Mouse (Mus musculus) neural tube, embryonic 13.5 days (tissue): ENCODE data around the gene Prnd. TPM values are rescaled to one million over a fixed set of nuclear protein-coding genes. Genes with fewer than 3 reads are reported as not detected.

Experiments used
- ATAC-seq: fragments of 200-750 bp; cut with Nextera tagmentation; 2 replicates; pipeline ENCODE4 v1.8.0; 2017; ENCODE audit warnings: low read depth, mild to moderate bottlenecking, moderate TSS enrichment, moderate library complexity
- H3K27ac ChIP-seq: fragments of 300-500 bp; sonication (generic); replicated peaks from 2 replicates; pipeline ENCODE4 v1.5.1; 2015; ENCODE audit warnings: moderate library complexity, mild to moderate bottlenecking, inconsistent platforms
- H3K27me3 ChIP-seq: fragments of 300-500 bp; sonication (generic); 2 replicates; pipeline ENCODE4 v1.6.1; 2015; ENCODE audit warnings: mild to moderate bottlenecking, inconsistent platforms
- H3K36me3 ChIP-seq: fragments of 300-500 bp; sonication (generic); 2 replicates; pipeline ENCODE4 v1.6.1; 2015; ENCODE audit warnings: mild to moderate bottlenecking, inconsistent platforms
- H3K4me1 ChIP-seq: fragments of 300-500 bp; sonication (generic); replicated peaks from 2 replicates; pipeline ENCODE4 v1.6.1; 2015; ENCODE audit warnings: inconsistent platforms
- H3K4me2 ChIP-seq: fragments of 300-500 bp; sonication (generic); 2 replicates; pipeline ENCODE4 v1.6.1; 2015; ENCODE audit warnings: inconsistent platforms, mild to moderate bottlenecking, moderate library complexity
- H3K4me3 ChIP-seq: fragments of 300-500 bp; sonication (generic); 2 replicates; pipeline ENCODE4 v1.5.1; 2015; ENCODE audit warnings: mild to moderate bottlenecking, inconsistent platforms
- H3K9ac ChIP-seq: fragments of 300-500 bp; sonication (generic); 2 replicates; pipeline ENCODE4 v1.6.1; 2015; ENCODE audit warnings: moderate library complexity, mild to moderate bottlenecking, inconsistent platforms
- H3K9me3 ChIP-seq: fragments of 300-500 bp; sonication (generic); 2 replicates; pipeline ENCODE4 v1.6.1; 2016; ENCODE audit warnings: inconsistent platforms
- WGBS: fragments of 180-500 bp; shearing (Covaris S2); methylation state at CpG from one replicate; pipeline ENCODE4 v1.1.7; 2015; 5-methylcytosine and 5-hydroxymethylcytosine counted together
- polyA plus RNA-seq: library from polyadenylated mRNA; unstranded; fragments of >200 nt; fragmentation: Nextera tagmentation; extraction: Ambion mirVana; gene quantifications from 2 replicates; pipeline ENCODE4 v1.2.1, GENCODE M21; 2015

Gene Prnd
- polyA plus RNA-seq, 1 experiment from 2014 or later, result 11.5 TPM

DNA sequence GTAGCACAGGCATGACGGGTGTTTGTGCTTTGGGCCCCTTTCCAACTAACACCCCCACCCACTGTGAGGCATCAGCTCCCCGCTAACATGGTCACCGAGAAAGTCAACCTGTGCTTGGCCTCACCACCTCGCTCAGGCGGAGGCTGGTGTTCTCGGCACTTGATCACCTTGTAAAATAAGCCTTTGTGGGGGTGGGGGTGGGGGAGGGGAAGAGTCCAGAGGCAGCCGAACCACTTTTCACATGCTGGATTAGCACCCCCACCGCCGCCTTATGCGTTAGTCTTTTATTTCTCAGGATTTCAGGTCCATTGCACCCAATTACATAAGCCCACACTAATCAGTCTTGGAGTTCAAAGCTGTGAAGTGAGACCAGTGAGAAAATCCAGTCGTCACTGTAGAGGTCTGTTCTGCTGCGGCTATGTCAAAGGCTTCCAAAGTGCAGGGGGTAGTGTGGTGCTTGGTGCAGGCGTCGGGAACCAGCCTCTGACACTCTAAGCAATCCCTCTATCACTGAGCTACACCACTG is 43.0 kb downstream of the Prnd start:
- peak; percentile 72 for ATAC-seq
- H3K4me3 ChIP-seq, result no peak overlapping the region
- peaks cover 48% of the 10 kb centered on the region for H3K36me3 ChIP-seq
- H3K9me3 ChIP-seq, result no peaks in the 10 kb centered on the region
- H3K27ac ChIP-seq, result no peak overlapping the region
- H3K4me1 ChIP-seq, result peaks cover 14% of the 10 kb centered on the region; the same call in 1 of the 2 replicates
- no peak overlapping the region for H3K9ac ChIP-seq
- H3K27me3 ChIP-seq, result no peaks in the 10 kb centered on the region
- WGBS, result 44% methylated on average over 14 of the region's 14 CpGs
- no peak overlapping the region for H3K4me2 ChIP-seq

DNA sequence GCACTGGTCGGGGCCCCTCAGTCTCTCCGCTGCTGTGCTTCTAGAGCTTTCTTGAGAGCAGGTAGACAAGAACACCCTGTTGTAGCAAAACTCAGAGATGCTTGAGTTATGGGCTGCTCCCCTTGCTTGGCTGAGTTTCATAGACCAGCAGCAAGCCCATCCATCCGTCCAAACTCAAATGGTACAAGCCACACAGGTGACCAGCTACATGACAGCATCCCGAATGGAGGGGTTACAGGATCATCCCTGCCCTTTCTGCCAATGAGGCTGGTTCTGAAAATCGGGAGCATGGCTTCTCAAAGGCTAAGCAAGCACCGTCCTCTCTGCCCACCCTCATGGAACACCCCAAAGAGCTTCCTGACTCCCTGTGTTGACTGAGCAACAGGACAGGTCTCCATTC is 44.3 kb downstream of the Prnd start:
- Histone ChIP-seq H3K9me3 (no peaks in the 10 kb centered on the region), H3K4me3 (no peak overlapping the region), H3K27me3 (no peaks in the 10 kb centered on the region), H3K27ac (no peak overlapping the region), H3K9ac (no peak overlapping the region), H3K4me2 (no peak overlapping the region), H3K36me3 (peaks cover 54% of the 10 kb centered on the region), H3K4me1 (peaks cover 14% of the 10 kb centered on the region; the same call in 1 of the 2 replicates)
- ATAC-seq, result no peak
- WGBS, result 91% methylated on average over 6 of the region's 6 CpGs

DNA sequence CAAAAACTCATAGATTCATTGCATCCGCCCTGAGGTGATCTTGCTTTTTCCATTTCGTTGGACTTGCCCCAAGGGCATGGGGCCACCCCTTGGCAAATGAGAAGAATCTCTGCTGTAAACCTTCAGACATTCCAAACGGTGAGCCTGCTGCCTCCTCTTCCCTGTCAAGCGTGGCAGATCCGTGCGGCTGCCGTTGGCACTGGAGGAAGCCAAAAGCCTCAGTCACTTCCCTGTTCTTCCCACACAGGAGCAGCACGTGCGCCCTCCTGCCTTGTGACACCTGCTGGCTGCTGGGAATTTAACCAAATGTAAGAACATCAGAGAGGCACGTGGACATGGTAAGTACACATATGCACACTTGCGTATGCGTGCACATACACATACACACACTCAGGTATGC is 45.1 kb downstream of the Prnd start:
- Histone ChIP-seq H3K4me1 (peaks cover 14% of the 10 kb centered on the region; the same call in 1 of the 2 replicates), H3K27me3 (no peaks in the 10 kb centered on the region), H3K36me3 (peaks cover 55% of the 10 kb centered on the region), H3K4me2 (no peak overlapping the region), H3K9me3 (no peaks in the 10 kb centered on the region), H3K4me3 (no peak overlapping the region), H3K9ac (no peak overlapping the region), H3K27ac (no peak overlapping the region)
- 91% methylated on average over 12 of the region's 12 CpGs for WGBS
- no peak for ATAC-seq

DNA sequence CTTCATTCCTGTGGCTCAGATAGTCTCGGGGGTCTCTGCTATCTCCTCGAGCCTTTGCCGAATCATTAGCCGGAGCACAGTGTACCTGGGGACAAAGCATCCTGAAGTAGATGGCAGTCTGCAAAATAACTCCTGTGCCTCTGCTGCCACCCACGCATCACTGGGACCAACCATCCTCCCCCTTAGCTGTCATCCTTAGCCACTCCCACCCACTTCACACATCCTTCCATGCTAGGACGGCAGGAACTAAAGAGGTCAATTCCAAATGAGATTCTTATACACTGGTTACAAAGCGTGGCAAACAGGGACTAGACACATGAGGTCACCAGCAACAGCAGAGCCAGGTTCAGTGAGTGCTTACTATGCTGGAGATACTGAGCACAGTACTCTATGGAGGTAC is 45.7 kb downstream of the Prnd start:
- H3K4me3 ChIP-seq, result no peak overlapping the region
- WGBS, result 86% methylated on average over 7 of the region's 7 CpGs
- H3K4me1 ChIP-seq, result peaks cover 14% of the 10 kb centered on the region; the same call in 1 of the 2 replicates
- no peak overlapping the region for H3K9ac ChIP-seq
- H3K27ac ChIP-seq, result no peak overlapping the region
- ATAC-seq, result no peak
- H3K27me3 ChIP-seq, result no peaks in the 10 kb centered on the region
- H3K36me3 ChIP-seq, result peaks cover 61% of the 10 kb centered on the region
- H3K4me2 ChIP-seq, result no peak overlapping the region
- no peaks in the 10 kb centered on the region for H3K9me3 ChIP-seq

DNA sequence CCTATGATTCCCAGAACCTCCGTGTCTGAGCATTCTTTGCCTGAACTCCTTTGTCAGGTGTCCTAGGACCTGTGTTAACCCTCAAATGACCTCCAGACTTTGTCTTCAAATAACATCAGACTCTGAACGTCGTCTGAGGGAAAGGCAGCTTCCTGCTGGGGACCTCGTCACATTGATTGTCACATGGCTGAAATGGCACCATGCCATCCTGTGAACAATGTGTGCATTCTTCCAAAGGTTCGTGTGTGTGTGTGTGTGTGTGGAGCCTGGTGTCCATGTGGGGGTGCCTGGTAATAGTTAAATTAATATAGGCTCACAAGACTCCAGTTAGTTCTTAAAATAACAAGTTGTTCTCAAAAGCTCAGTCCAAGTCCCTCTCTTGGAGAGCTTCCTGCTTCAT is 46.7 kb downstream of the Prnd start:
- Histone ChIP-seq H3K36me3 (peaks cover 69% of the 10 kb centered on the region), H3K9me3 (no peaks in the 10 kb centered on the region)

DNA sequence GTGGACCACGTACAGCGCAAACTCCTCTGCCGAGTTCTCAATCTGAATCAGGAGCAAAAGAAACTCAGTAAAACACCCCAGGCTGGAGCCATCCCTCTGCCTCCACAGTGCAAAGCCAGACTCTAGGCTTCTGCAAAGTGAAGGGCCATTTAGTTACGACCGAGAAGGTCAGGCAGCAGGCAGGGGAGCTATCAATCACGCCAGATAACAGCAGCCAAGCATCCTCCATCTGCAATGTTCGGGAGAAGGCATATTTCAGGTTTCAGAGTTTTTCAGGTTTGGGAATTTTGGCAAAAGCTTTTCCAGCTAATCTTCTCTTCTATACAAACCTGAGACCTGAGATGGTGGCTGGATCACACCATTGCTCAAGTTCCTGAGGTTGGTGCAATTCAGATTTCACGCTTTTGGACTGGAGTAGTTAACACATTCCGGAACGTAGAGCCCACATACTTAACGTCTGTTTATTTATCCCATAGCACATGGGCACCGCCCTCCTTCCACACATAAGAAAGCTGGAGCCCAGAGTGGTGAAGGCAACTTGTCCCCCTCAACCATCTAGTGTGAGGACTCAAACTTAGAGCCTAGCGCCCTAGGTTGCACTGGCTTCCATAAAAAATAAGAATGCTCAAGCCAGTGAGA is 51.2 kb downstream of the Prnd start:
- H3K36me3 ChIP-seq, result peaks cover 89% of the 10 kb centered on the region
- no peaks in the 10 kb centered on the region for H3K27me3 ChIP-seq
- no peak overlapping the region for H3K4me3 ChIP-seq
- H3K9me3 ChIP-seq, result no peaks in the 10 kb centered on the region
- no peaks in the 10 kb centered on the region for H3K4me1 ChIP-seq
- ATAC-seq, result no peak
- no peak overlapping the region for H3K4me2 ChIP-seq
- H3K27ac ChIP-seq, result no peak overlapping the region
- WGBS, result 58% methylated on average over 13 of the region's 13 CpGs
- H3K9ac ChIP-seq, result no peak overlapping the region

More for the DNA sequence above, 46.7 kb downstream of the Prnd start:
- H3K27me3 ChIP-seq, result no peaks in the 10 kb centered on the region
- no peak overlapping the region for H3K4me3 ChIP-seq
- no peak overlapping the region for H3K4me2 ChIP-seq
- WGBS, result 37% methylated on average over 5 of the region's 5 CpGs
- H3K4me1 ChIP-seq, result peaks cover 11% of the 10 kb centered on the region; the same call in 1 of the 2 replicates
- H3K9ac ChIP-seq, result no peak overlapping the region
- no peak for ATAC-seq
- H3K27ac ChIP-seq, result no peak overlapping the region

DNA sequence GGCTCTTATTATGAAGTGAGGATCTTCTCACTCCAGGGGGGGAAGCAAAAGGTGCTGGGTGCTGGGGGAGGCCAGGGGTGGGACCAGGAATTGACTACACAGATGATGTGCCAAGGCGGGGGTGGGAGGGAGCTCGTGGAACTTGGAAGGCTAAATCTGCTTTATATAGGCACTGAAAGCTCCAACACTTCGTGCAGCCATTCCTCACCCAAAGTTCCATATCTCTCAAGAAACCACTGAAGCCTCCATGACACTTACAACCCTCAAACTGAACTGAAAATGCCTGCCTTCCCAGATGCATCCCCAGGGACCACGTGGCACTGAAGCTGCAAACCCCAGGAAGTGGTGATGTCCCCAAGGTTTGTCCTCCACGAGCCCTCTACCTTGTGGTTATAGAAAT is 53.3 kb downstream of the Prnd start:
- Histone ChIP-seq H3K27ac (no peak overlapping the region), H3K4me3 (no peak overlapping the region), H3K4me1 (no peaks in the 10 kb centered on the region), H3K4me2 (no peak overlapping the region), H3K27me3 (no peaks in the 10 kb centered on the region), H3K9ac (no peak overlapping the region), H3K36me3 (peaks cover 89% of the 10 kb centered on the region), H3K9me3 (no peaks in the 10 kb centered on the region)
- WGBS, result 83% methylated on average over 5 of the region's 5 CpGs
- no peak for ATAC-seq

DNA sequence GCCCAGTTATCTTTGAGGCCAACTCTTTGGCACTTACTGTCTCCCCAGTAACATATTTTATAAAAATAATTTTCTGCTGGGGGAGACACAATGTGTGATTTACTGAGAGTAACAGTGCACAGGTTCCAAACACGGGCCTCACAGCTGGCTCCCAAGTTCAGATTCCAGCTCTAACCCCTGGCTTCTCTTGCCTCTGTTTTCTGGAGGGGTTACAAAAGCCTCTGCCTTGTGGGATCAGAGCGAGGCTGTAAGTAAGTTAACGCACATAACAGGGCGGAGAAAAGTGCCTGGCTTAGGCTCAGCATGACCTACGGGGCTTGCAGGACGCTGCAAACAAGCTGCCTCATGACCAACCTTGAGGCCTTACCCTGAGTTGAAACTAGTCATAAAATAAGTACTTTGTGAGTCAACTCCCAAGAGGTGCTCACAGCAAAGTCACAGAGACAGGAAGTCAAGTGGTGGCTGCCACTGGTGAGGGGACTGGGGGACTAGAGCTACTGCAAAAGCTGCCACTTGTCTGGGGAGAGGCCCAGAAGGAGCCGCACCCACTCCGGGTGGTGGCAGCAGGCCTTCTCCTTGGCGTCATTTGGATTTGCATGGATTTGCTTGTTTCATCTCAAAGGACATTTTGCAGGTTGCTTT is 54.0 kb downstream of the Prnd start:
- no peak overlapping the region for H3K4me2 ChIP-seq
- peaks cover 91% of the 10 kb centered on the region for H3K36me3 ChIP-seq
- H3K27me3 ChIP-seq, result no peaks in the 10 kb centered on the region
- no peaks in the 10 kb centered on the region for H3K9me3 ChIP-seq
- no peak for ATAC-seq
- 83% methylated on average over 9 of the region's 9 CpGs for WGBS
- H3K4me1 ChIP-seq, result no peaks in the 10 kb centered on the region
- H3K27ac ChIP-seq, result no peak overlapping the region
- H3K4me3 ChIP-seq, result no peak overlapping the region
- no peak overlapping the region for H3K9ac ChIP-seq

DNA sequence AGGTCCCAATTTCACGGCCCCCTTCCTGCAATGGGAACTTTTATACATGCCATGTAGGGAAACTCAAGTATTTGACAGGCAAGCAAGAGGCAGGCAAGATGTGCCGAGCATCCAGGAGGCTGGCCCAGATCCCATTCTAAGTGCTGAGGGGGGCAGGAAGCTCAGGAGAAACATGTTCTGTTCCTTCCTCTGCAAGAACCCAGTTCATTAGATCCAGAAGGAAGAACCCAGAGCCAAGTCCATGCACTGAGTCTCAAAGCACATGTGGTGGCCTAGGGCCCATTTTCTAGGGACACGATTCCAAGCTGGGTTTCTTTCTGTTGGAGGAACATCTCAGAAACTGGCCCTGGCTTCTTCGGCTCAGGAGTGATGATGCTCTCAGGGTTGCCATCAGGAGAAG is 54.8 kb downstream of the Prnd start:
- Histone ChIP-seq H3K27me3 (no peaks in the 10 kb centered on the region), H3K36me3 (peaks cover 91% of the 10 kb centered on the region), H3K9me3 (no peaks in the 10 kb centered on the region), H3K4me3 (no peak overlapping the region), H3K4me2 (no peak overlapping the region), H3K27ac (no peak overlapping the region), H3K4me1 (no peaks in the 10 kb centered on the region), H3K9ac (no peak overlapping the region)
- 86% methylated on average over 4 of the region's 4 CpGs for WGBS
- no peak for ATAC-seq

Other genes with a start within 250 kb of the Prnd start
- gene Erv3, start 91.1 kb upstream of the Prnd start, polyA plus RNA-seq, result 0.07 TPM in 1 of 2 replicates, not detected in the other
- gene Prnp, start 40.9 kb upstream of the Prnd start, polyA plus RNA-seq, result 128 and 129 TPM in 2 replicates
- not detected in 2 replicates for gene Prn, start 40.9 kb upstream of the Prnd start, polyA plus RNA-seq
- gene Rassf2, start 79.4 kb downstream of the Prnd start, polyA plus RNA-seq, result 23.4 and 24.8 TPM in 2 replicates
- gene Slc23a2, start 194.2 kb downstream of the Prnd start, polyA plus RNA-seq, result 23.8 and 28.6 TPM in 2 replicates